Mouse (Mus musculus): ENCODE data around the gene Eln.

DNA sequence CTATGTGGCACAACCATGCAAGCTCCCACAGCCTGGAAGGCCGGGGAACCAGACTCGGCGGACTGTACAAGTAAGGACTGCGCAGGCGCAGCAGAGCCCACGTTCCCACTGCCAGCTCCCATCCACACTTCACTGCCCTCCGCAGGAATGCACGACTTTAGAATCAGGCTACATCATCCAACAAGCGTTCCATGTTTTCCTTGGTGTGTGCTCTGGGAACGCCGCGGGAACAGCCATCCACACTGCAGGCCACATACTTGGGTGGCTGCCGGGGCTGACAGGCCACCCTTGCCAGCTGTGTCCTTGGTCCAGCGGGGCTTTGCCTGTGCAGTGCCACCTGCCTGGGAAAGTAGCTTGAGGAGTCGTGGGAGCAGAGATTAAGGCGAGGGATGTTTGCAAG lies 18.3 kb upstream of the Eln start:
- TF ChIP-seq CTCF (IDR thresholded peaks at IDR 0.05) = no peak
- TF ChIP-seq EP300 (IDR thresholded peaks at IDR 0.05) = no peak
